Mouse (Mus musculus) testis, adult 2 months (tissue): ENCODE results near the gene Prelid1. TPM values are rescaled to one million over a fixed set of nuclear protein-coding genes. Genes with fewer than 3 reads are reported as not detected.

ENCODE experiments used
- H3K27ac ChIP-seq: fragments of 200-500 bp; 2 replicates; pipeline ENCODE4 v1.5.1; 2012; ENCODE audit warnings: low read depth, low read length; ENCODE audit not compliant: control insufficient read depth, insufficient read depth
- H3K27me3 ChIP-seq: fragments of 200-500 bp; 2 replicates; pipeline ENCODE4 v1.6.1; 2012; ENCODE audit warnings: mild to moderate bottlenecking, low read length, moderate library complexity; ENCODE audit not compliant: control insufficient read depth, insufficient read depth
- H3K36me3 ChIP-seq: fragments of 200-500 bp; 2 replicates; pipeline ENCODE4 v1.6.1; 2012; ENCODE audit warnings: mild to moderate bottlenecking, low read length; ENCODE audit not compliant: control insufficient read depth, insufficient read depth
- H3K4me1 ChIP-seq: fragments of 200-500 bp; 2 replicates; pipeline ENCODE4 v1.6.1; 2012; ENCODE audit warnings: low read length; ENCODE audit not compliant: control insufficient read depth, insufficient read depth
- H3K4me3 ChIP-seq: fragments of 200-500 bp; 2 replicates; pipeline ENCODE4 v1.5.1; 2012; ENCODE audit warnings: low read depth, mild to moderate bottlenecking, low read length, moderate library complexity, mixed read lengths; ENCODE audit not compliant: control insufficient read depth
- CTCF ChIP-seq: fragments of 200-500 bp; IDR thresholded peaks from 2 replicates; pipeline ENCODE4 v1.5.1; 2012; ENCODE audit warnings: low read depth, mild to moderate bottlenecking, inconsistent platforms, low read length, moderate library complexity; ENCODE audit not compliant: control insufficient read depth, insufficient read depth, insufficient replicate concordance
- POLR2A ChIP-seq: fragments of 200-500 bp; IDR thresholded peaks from 2 replicates; pipeline ENCODE4 v1.6.1; 2012; ENCODE audit warnings: low read depth, mild to moderate bottlenecking, inconsistent platforms, low read length, moderate library complexity; ENCODE audit not compliant: control insufficient read depth
- polyA plus RNA-seq: library from polyadenylated mRNA; depleted of rRNA; stranded (reverse); fragments of >200 nt; gene quantifications from 2 replicates; pipeline ENCODE4 v1.2.3, GENCODE M21; 2012; rRNA removed

Gene Prelid1
- 32.7 and 40.0 TPM in 2 replicates for polyA plus RNA-seq

DNA sequence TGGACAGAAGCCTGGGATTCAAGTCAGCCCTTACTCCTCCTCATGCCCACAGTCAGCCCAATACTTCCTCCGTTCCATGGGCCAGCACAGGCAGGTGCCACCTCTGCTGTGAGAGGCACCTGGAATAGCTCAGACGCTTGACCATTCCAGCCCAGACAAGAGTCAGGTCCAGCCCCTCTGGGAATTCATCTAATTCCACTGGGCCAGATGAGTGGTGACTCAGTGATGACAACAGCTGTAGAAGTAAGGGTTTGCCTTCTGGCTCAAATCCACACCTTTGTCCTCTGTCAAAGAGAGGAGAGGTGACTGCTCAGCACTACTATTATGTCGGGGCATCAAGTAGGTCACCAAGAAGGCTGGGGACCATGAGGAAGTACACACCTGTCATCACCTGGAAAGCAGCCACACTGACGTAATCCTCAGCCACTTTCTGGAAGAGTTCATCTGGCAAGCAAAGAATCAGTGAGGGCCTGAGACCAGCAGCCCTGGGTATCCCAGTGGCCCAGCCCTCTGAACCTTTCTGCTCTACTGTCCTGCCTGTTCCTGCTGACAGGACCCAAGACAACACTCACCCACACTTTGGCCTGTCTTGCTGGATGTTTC is at the start of gene Prelid1:
TSS of gene Prelid1 (plus strand) at position 570 of the 603 bp plus-strand sequence.
- Histone ChIP-seq H3K27me3 (no peaks in the 10 kb centered on the region), H3K4me3 (peak within 1 kb of the TSS; percentile 92), H3K4me1 (peaks cover 11% of the 10 kb centered on the region), H3K36me3 (no peaks in the 10 kb centered on the region; the same call in 1 of the 2 replicates), H3K27ac (peak within 1 kb of the TSS; percentile 83)
- no peak for TF ChIP-seq POLR2A

DNA sequence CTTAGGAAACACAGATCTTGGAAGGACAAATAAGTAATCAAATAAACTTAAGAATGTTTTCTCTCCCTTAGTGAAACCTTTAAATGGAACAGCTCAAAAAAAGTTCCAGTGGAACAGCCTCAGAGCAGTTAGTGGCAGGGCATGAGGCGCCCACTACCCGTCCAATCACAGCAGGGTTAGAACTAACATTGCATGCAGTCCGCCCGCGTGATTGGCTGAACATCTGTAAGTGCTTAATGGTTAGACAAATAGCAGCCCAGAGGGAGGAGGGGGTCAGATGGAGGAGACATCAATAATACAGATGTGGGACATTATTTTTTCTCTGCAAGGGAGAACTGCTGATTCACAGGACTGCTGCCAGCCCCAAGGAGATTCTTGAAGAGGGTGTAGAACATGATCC is 43.1 kb upstream of the Prelid1 start:
- no peak overlapping the region for H3K4me3 ChIP-seq
- no peaks in the 10 kb centered on the region for H3K27me3 ChIP-seq
- TF ChIP-seq POLR2A: no peak
- TF ChIP-seq CTCF: no peak
- no peak overlapping the region for H3K27ac ChIP-seq
- H3K36me3 ChIP-seq: peaks cover 3% of the 10 kb centered on the region
- H3K4me1 ChIP-seq: no peaks in the 10 kb centered on the region

DNA sequence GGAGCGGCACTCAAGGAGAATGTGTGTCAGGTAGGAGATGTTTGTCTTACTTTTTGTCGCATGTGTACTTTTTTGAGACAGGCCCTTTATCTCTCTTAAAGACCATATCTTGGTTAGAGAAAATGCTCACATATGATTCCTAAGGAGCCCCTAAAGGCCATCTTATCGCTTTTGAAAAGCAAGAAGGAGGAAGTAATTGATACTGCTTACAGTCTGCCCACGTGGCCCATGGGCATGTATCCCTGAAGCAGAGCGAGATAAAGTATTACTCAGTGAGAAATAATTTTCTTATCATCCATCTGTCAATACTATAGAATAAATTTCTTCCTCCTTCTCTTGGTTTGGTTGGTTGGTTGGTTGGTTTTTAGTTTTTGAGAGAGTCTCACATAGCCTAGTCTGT is 42.7 kb upstream of the Prelid1 start:
- no peak for TF ChIP-seq POLR2A
- no peak for TF ChIP-seq CTCF
- Histone ChIP-seq H3K36me3 (peaks cover 3% of the 10 kb centered on the region), H3K27me3 (no peaks in the 10 kb centered on the region), H3K4me3 (no peak overlapping the region), H3K27ac (no peak overlapping the region), H3K4me1 (no peaks in the 10 kb centered on the region)

DNA sequence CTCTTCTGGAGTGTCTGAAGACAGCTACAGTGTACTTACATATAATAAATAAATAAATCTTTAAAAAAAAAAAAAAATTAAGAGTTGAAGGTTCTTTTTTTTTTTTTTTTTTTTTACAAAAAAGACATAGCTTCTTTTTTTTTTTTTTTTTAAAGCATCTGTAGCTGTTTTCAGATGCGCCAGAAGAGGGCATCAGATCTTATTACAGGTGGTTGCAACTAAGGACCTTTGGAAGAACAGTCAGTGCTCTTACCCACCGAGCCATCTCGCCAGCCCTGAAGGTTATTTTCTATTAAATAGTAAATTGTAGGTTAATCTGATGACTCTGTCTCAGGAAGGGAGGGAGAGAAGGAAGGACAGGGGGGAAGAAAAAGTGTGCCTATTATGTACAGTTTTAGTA is 31.4 kb upstream of the Prelid1 start:
- no peaks in the 10 kb centered on the region for H3K36me3 ChIP-seq

DNA sequence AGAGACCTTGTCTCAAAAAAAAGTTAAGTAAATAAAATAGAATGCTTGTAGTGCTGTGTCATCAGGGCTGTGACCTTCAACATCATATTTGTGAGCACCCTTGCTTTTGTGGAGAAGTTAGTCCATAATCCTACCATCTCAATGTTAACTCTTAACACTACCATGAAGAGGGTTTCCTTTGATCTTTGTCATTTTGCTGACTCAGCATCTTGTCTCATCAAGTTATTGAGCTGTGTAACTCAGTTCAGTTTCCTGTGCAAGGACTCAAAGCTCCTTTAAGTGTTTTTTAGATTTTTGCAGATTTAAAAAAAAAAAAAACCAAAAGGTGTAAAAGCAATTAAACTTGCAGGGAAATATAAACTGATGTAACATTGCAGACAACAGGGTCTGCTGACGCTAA is 23.5 kb upstream of the Prelid1 start:
- Histone ChIP-seq H3K36me3 (no peaks in the 10 kb centered on the region), H3K4me3 (no peak overlapping the region), H3K27ac (no peak overlapping the region), H3K27me3 (no peaks in the 10 kb centered on the region), H3K4me1 (no peaks in the 10 kb centered on the region)
- TF ChIP-seq POLR2A (no peak), CTCF (no peak)

More for the DNA sequence above, 31.4 kb upstream of the Prelid1 start:
- Histone ChIP-seq H3K27me3 (no peaks in the 10 kb centered on the region), H3K4me1 (no peaks in the 10 kb centered on the region), H3K4me3 (no peak overlapping the region), H3K27ac (no peak overlapping the region)
- TF ChIP-seq CTCF: no peak
- no peak for TF ChIP-seq POLR2A

DNA sequence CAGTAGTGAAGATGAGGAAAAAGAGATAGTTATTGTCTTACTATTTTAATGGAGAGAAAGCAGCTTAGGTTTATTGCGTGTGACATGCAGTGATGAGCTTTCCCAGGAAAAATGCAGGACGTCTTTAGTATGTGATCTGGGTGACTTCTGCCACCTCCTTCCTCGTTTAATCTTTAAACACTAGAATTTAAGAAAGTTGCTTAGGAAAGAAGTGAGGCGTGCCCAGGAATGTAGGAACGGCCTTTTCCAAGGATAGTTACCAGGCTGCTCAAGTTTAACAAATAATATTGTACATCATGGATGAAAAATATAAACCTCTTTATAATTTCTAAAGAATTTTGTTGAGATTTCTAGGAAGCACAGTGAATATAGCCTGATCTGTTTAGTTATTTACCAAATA is 19.4 kb upstream of the Prelid1 start:
- Histone ChIP-seq H3K27me3 (no peaks in the 10 kb centered on the region), H3K36me3 (no peaks in the 10 kb centered on the region; the same call in 1 of the 2 replicates), H3K27ac (no peak overlapping the region), H3K4me3 (no peak overlapping the region), H3K4me1 (no peaks in the 10 kb centered on the region)
- TF ChIP-seq POLR2A (no peak), CTCF (no peak)

DNA sequence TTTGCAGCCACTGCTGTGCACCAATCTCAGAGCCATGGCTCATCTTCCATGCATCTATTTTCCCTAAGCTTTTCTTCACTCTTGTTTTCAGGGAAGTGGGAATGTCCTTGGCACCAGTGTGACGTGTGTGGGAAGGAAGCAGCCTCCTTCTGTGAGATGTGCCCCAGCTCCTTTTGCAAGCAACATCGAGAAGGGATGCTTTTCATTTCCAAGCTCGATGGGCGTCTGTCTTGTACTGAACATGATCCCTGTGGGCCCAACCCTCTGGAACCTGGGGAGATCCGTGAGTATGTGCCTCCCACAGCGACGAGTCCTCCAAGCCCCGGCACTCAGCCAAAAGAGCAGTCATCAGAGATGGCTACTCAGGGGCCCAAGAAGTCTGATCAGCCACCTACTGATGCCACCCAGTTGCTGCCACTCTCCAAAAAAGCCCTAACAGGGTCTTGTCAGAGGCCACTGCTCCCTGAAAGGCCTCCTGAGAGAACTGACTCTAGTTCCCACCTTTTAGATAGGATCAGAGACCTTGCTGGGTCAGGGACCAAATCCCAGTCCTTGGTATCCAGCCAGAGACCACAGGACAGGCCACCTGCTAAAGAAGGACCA is 8.2 kb upstream of the Prelid1 start:
- H3K27ac ChIP-seq: no peak overlapping the region
- H3K27me3 ChIP-seq: no peaks in the 10 kb centered on the region
- no peaks in the 10 kb centered on the region for H3K4me1 ChIP-seq
- no peak for TF ChIP-seq POLR2A
- no peak for TF ChIP-seq CTCF
- no peak overlapping the region for H3K4me3 ChIP-seq
- H3K36me3 ChIP-seq: peaks cover 8% of the 10 kb centered on the region
